Mouse (Mus musculus) urinary bladder, postnatal 10 days (tissue): Measurements from ENCODE around the gene Plcl2.

ENCODE experiments used
- DNase-seq: peaks from one replicate; pipeline ENCODE4 v3.0.0; 2022; ENCODE audit warnings: low spot score

Gene Plcl2

DNA sequence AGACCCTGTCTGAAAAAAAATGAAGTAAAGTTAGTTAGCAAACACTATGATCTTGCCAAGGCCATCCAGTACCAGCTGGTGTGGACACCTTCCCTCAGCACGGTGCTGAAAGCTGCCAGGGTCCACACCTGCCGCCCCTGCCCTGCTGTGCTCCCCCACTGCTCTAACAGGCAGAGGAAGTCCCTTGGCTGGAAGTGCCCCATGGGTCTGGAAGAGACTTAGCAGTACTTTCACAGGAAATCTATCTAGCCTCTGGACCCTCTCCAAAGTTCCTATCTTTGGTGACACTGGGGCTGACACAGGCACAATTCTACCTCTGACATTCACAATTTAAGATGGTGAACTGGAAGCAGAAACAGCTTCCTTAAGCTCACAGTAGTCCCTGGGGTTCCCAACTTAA is 227.9 kb downstream of the Plcl2 start:
- no peak for DNase-seq
